27 mouse cellular contexts compared by ENCODE assay signal in the genomic region with DNA sequence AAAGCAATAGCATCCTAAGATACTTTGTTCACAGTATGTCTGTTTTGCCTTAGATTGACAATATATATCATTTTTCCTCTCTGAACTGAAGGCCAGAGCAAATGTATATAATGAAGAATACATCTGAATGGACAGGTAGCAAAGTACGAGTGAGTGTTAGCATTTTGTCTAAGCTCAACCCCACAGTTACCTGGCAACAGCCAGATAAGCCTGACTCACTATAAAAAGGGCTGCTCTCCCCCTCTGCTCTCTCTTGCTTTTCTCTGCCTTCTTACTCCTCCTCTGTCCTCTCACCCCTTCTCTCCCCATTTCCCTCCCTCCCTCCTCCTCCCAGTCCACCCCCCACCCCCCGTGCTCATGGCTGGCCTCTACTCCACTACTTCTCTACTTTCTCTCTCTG. TPM values are rescaled to one million over a fixed set of nuclear protein-coding genes. Genes with fewer than 3 reads are reported as not detected.
A peak's percentile ranks its signal among the peaks of the same experiment; 100 is the strongest.
DNase-seq lines count a peak whose midpoint lies in the region; ATAC-seq and TF ChIP-seq lines count a peak whose summit lies in the region.
"Had no signal": no experiment of that assay in that cellular context is flagged by ENCODE, and none has a peak within 500 bp of the region (broad histone marks: within the 10 kb centered on the region; RNA-seq: fewer than 3 reads in every experiment).

No protein-coding gene starts in this region.

- no peaks in the 10 kb centered on the region for H3K27me3 ChIP-seq in intestine, embryonic 15.5 days (replicated peaks)
- no peaks in the 10 kb centered on the region for H3K27me3 ChIP-seq in intestine, postnatal 0 days (replicated peaks; ENCODE audit: control insufficient read depth, insufficient read depth, low read length)
- H3K27me3 ChIP-seq in kidney, postnatal 0 days (ENCODE audit: insufficient read depth, low read length), result no peaks in the 10 kb centered on the region
- H3K27me3 ChIP-seq: CH12.LX; embryonic facial prominence, embryonic 13.5 days; embryonic facial prominence, embryonic 15.5 days; forebrain, embryonic 12.5 days had no signal

- no peak for TF ChIP-seq CTCF in intestine, postnatal 0 days (IDR thresholded peaks at IDR 0.05; ENCODE audit: low read depth)
- TF ChIP-seq CTCF in kidney, postnatal 0 days (IDR thresholded peaks at IDR 0.05; ENCODE audit: low read depth), result no peak

- no peaks in the 10 kb centered on the region for H3K36me3 ChIP-seq in intestine, embryonic 15.5 days
- H3K36me3 ChIP-seq in intestine, postnatal 0 days (ENCODE audit: control insufficient read depth, insufficient read depth), result no peaks in the 10 kb centered on the region
- no peaks in the 10 kb centered on the region for H3K36me3 ChIP-seq in kidney, postnatal 0 days (ENCODE audit: insufficient read depth, low read length)
- H3K36me3 ChIP-seq: embryonic facial prominence, embryonic 13.5 days; embryonic facial prominence, embryonic 15.5 days; forebrain, embryonic 10.5 days; forebrain, embryonic 12.5 days; G1E had no signal

- H3K4me3 ChIP-seq in intestine, embryonic 15.5 days (replicated peaks), result no peak overlapping the region
- H3K4me3 ChIP-seq in intestine, postnatal 0 days (ENCODE audit: low read depth, low read length), result no peak overlapping the region
- H3K4me3 ChIP-seq in kidney, postnatal 0 days (replicated peaks; ENCODE audit: low read depth, low read length), result no peak overlapping the region
- H3K4me3 ChIP-seq: embryonic facial prominence, embryonic 13.5 days; embryonic facial prominence, embryonic 15.5 days; erythroblast, embryonic 14.5 days; forebrain, embryonic 10.5 days; forebrain, embryonic 12.5 days had no signal

- DNase-seq in kidney, postnatal 0 days (ENCODE audit: low spot score), result no peak
- no peak for DNase-seq in kidney, adult 9 months
- DNase-seq: adrenal gland, adult 2 months; adrenal gland, postnatal 10 days; adrenal gland, postnatal 25 days; B cell, adult 2 months; cerebellum, adult 11 months; cerebellum, adult 18-20 months; cerebellum, adult 8-10 months; cerebellum, adult 9-11 months; cerebellum, postnatal 14 days; cerebellum, postnatal 36 days; embryo, embryonic 11 days had no signal

- H3K4me2 ChIP-seq in intestine, embryonic 15.5 days (replicated peaks), result no peak overlapping the region
- no peak overlapping the region for H3K4me2 ChIP-seq in intestine, postnatal 0 days (replicated peaks; ENCODE audit: low read depth)
- no peak overlapping the region for H3K4me2 ChIP-seq in kidney, postnatal 0 days (ENCODE audit: low read length)
- H3K4me2 ChIP-seq: embryonic facial prominence, embryonic 13.5 days; embryonic facial prominence, embryonic 15.5 days; forebrain, embryonic 12.5 days had no signal

- WGBS in intestine, embryonic 15.5 days, result 37% methylated on average over 2 of the region's 2 CpGs
- 22% methylated on average over 2 of the region's 2 CpGs for WGBS in intestine, postnatal 0 days
- WGBS in kidney, postnatal 0 days, result 40% methylated on average over 2 of the region's 2 CpGs

- no peaks in the 10 kb centered on the region for H3K4me1 ChIP-seq in intestine, embryonic 15.5 days (replicated peaks)
- no peaks in the 10 kb centered on the region for H3K4me1 ChIP-seq in intestine, postnatal 0 days (replicated peaks; ENCODE audit: control insufficient read depth, insufficient read depth, low read length)
- H3K4me1 ChIP-seq in kidney, postnatal 0 days (replicated peaks; ENCODE audit: insufficient read depth, low read length), result no peaks in the 10 kb centered on the region
- H3K4me1 ChIP-seq: embryonic facial prominence, embryonic 13.5 days; embryonic facial prominence, embryonic 15.5 days; forebrain, embryonic 10.5 days; forebrain, embryonic 12.5 days had no signal

- H3K27ac ChIP-seq in intestine, embryonic 15.5 days, result no peak overlapping the region
- no peak overlapping the region for H3K27ac ChIP-seq in intestine, postnatal 0 days (ENCODE audit: low read depth, low read length)
- H3K27ac ChIP-seq in kidney, postnatal 0 days, result peak overlapping the region; percentile 8; the same call in 1 of the 2 replicates
- H3K27ac ChIP-seq: embryonic facial prominence, embryonic 13.5 days; embryonic facial prominence, embryonic 15.5 days; forebrain, embryonic 10.5 days; forebrain, embryonic 12.5 days had no signal

- no peaks in the 10 kb centered on the region for H3K9me3 ChIP-seq in intestine, embryonic 15.5 days
- H3K9me3 ChIP-seq in intestine, postnatal 0 days (ENCODE audit: control insufficient read depth), result no peaks in the 10 kb centered on the region
- H3K9me3 ChIP-seq in kidney, postnatal 0 days (replicated peaks; ENCODE audit: low read length), result no peaks in the 10 kb centered on the region
- H3K9me3 ChIP-seq: embryonic facial prominence, embryonic 13.5 days; embryonic facial prominence, embryonic 15.5 days; forebrain, embryonic 10.5 days; forebrain, embryonic 12.5 days; G1E had no signal

- ATAC-seq in intestine, embryonic 15.5 days, result peak; percentile 56
- no peak for ATAC-seq in intestine, postnatal 0 days
- ATAC-seq in kidney, postnatal 0 days (replicated peaks; ENCODE audit: low FRiP score, low read depth), result no peak; the same call in 1 of the 2 replicates
- no peak for ATAC-seq in activated CD4-positive, CD25-positive, alpha-beta regulatory T cell, adult 4 months
- ATAC-seq: CD4-positive, CD25-positive, alpha-beta regulatory T cell, adult 4 months; forebrain, embryonic 14.5 days; forebrain, embryonic 16.5 days; Patski had no signal

- H3K9ac ChIP-seq in intestine, embryonic 15.5 days, result no peak overlapping the region
- no peak overlapping the region for H3K9ac ChIP-seq in intestine, postnatal 0 days (ENCODE audit: low read depth, low read length)
- no peak overlapping the region for H3K9ac ChIP-seq in kidney, postnatal 0 days (ENCODE audit: low read depth, low read length)
- H3K9ac ChIP-seq: embryonic facial prominence, embryonic 13.5 days; embryonic facial prominence, embryonic 15.5 days; forebrain, embryonic 12.5 days had no signal

RNA-seq across cellular contexts. Expression of a gene that starts 20.3 kb away (rescaled TPM):
- polyA plus RNA-seq in intestine, embryonic 15.5 days (2015; fragmentation: Nextera tagmentation; extraction: Ambion mirVana), result 0.39 and 0.43 TPM in 2 replicates
- 0.47 and 0.61 TPM in 2 replicates for polyA plus RNA-seq in intestine, postnatal 0 days (2015; fragmentation: Nextera tagmentation; extraction: Ambion mirVana)
- polyA plus RNA-seq in kidney, postnatal 0 days (2015; fragmentation: Nextera tagmentation; extraction: Ambion mirVana), result not detected in 2 replicates
- polyA plus RNA-seq in activated CD4-positive, CD25-positive, alpha-beta regulatory T cell, adult 4 months (2017; shearing (Covaris generic)), result 1 to 10 TPM in 1 of 2 experiments, not detected in 1; 7.7 TPM
- polyA plus RNA-seq: adrenal gland, adult 2 months; CD4-positive, CD25-positive, alpha-beta regulatory T cell, adult 4 months; embryonic facial prominence, embryonic 13.5 days; embryonic facial prominence, embryonic 15.5 days; forebrain, embryonic 16.5 days; G1E had no signal

RNA-seq across cellular contexts. Expression of a gene that starts 48.3 kb away (rescaled TPM):
- polyA plus RNA-seq in intestine, embryonic 15.5 days (2015; fragmentation: Nextera tagmentation; extraction: Ambion mirVana), result 82.5 and 96.9 TPM in 2 replicates
- polyA plus RNA-seq in intestine, postnatal 0 days (2015; fragmentation: Nextera tagmentation; extraction: Ambion mirVana), result 19.2 and 20.4 TPM in 2 replicates
- 12.8 and 21.1 TPM in 2 replicates for polyA plus RNA-seq in kidney, postnatal 0 days (2015; fragmentation: Nextera tagmentation; extraction: Ambion mirVana)
- not detected for polyA plus RNA-seq in activated CD4-positive, CD25-positive, alpha-beta regulatory T cell, adult 4 months (2017; shearing (Covaris generic))
- polyA plus RNA-seq: adrenal gland, adult 2 months; CD4-positive, CD25-positive, alpha-beta regulatory T cell, adult 4 months; erythroblast, embryonic 14.5 days; G1E had no signal

Comparison
In these comparisons a context has a peak if more than half of its experiments do, and no peak if none do; other contexts are left out.
1. RNA of a gene that starts 48.3 kb away (polyA plus RNA-seq): 82.5 to 96.9 TPM in intestine, embryonic 15.5 days, 12.8 to 21.1 TPM in kidney, postnatal 0 days and 19.2 to 20.4 TPM in intestine, postnatal 0 days; not detected in activated CD4-positive, CD25-positive, alpha-beta regulatory T cell, adult 4 months; every median in the first group is over 10 times any median in the second.